Mouse (Mus musculus) kidney, adult 2 months (tissue): ENCODE results near the gene Atp2c2.
A peak's percentile ranks its signal among the peaks of the same experiment; 100 is the strongest.

ENCODE experiments used
- CTCF ChIP-seq: fragments of 200-500 bp; conservative IDR thresholded peaks from 2 replicates; pipeline ENCODE4 v1.5.1; 2011; ENCODE audit warnings: low read depth, mild to moderate bottlenecking, control low read depth, low read length, moderate library complexity, mixed read lengths; ENCODE audit not compliant: insufficient read depth, insufficient read length
- POLR2A ChIP-seq: fragments of 200-500 bp; IDR thresholded peaks from one replicate; pipeline ENCODE4 v1.6.1; 2011; ENCODE audit warnings: low read depth, low read length, control low read depth

- TF ChIP-seq CTCF (peak; percentile 88), POLR2A (no peak)
Measured at GRCm38 (mm10) chr8:119782715-119783114, 82.9 kb downstream of the Atp2c2 start.
